Mouse (Mus musculus) lung, postnatal 0 days (tissue): ENCODE data around the gene Dysf. TPM values are rescaled to one million over a fixed set of nuclear protein-coding genes. Genes with fewer than 3 reads are reported as not detected.
A peak's percentile ranks its signal among the peaks of the same experiment; 100 is the strongest.

Experiments used
- ATAC-seq: fragments of 200-750 bp; cut with Nextera tagmentation; 2 replicates; pipeline ENCODE4 v1.8.0; 2017; ENCODE audit warnings: moderate library complexity
- DNase-seq: peaks from one replicate; pipeline ENCODE4 v3.0.0-alpha.2; 2016; ENCODE audit warnings: low spot score
- H3K27ac ChIP-seq: fragments of 300-500 bp; sonication (generic); 2 replicates; pipeline ENCODE4 v1.5.1; 2014; ENCODE audit warnings: antibody characterized with exemption, mild to moderate bottlenecking, low read length, mixed read lengths
- H3K27me3 ChIP-seq: fragments of 300-500 bp; sonication (generic); replicated peaks from 2 replicates; pipeline ENCODE4 v1.6.1; 2014; ENCODE audit warnings: low read length, mixed read lengths; ENCODE audit not compliant: insufficient read depth
- H3K36me3 ChIP-seq: fragments of 300-500 bp; sonication (generic); 2 replicates; pipeline ENCODE4 v1.6.1; 2014; ENCODE audit warnings: low read length, mixed read lengths; ENCODE audit not compliant: insufficient read depth
- H3K4me1 ChIP-seq: fragments of 300-500 bp; sonication (generic); 2 replicates; pipeline ENCODE4 v1.6.1; 2014; ENCODE audit warnings: antibody characterized with exemption, low read depth, low read length, mixed read lengths; ENCODE audit not compliant: insufficient read depth
- H3K4me2 ChIP-seq: fragments of 300-500 bp; sonication (generic); replicated peaks from 2 replicates; pipeline ENCODE4 v1.6.1; 2014; ENCODE audit warnings: low read depth, mild to moderate bottlenecking, low read length, moderate library complexity, mixed read lengths
- H3K4me3 ChIP-seq: fragments of 300-500 bp; sonication (generic); 2 replicates; pipeline ENCODE4 v1.5.1; 2014; ENCODE audit warnings: low read depth, low read length
- H3K9ac ChIP-seq: fragments of 300-500 bp; sonication (generic); replicated peaks from 2 replicates; pipeline ENCODE4 v1.6.1; 2014; ENCODE audit warnings: low read depth, mild to moderate bottlenecking
- H3K9me3 ChIP-seq: fragments of 300-500 bp; sonication (generic); 2 replicates; pipeline ENCODE4 v1.6.1; 2016; ENCODE audit warnings: low read length, mixed read lengths
- CTCF ChIP-seq: IDR thresholded peaks from 2 replicates; pipeline ENCODE4 v1.5.1; 2016; ENCODE audit warnings: antibody characterized with exemption, mild to moderate bottlenecking
- EP300 ChIP-seq: IDR thresholded peaks from 2 replicates; pipeline ENCODE4 v1.6.1; 2016; ENCODE audit warnings: antibody characterized with exemption, mild to moderate bottlenecking, control low read depth
- WGBS: fragments of 180-500 bp; shearing (Covaris S2); extraction: QIAGEN DNeasy Blood & Tissue Kit; methylation state at CpG from one replicate; pipeline ENCODE4 v1.1.7; 2014; 5-methylcytosine and 5-hydroxymethylcytosine counted together
- polyA plus RNA-seq: library from polyadenylated mRNA; unstranded; fragments of >200 nt; fragmentation: Nextera tagmentation; extraction: Ambion mirVana; gene quantifications from 2 replicates; pipeline ENCODE4 v1.2.1, GENCODE M21; 2015

Gene Dysf
- polyA plus RNA-seq, 1 experiment from 2014 or later: 6.6 TPM

DNA sequence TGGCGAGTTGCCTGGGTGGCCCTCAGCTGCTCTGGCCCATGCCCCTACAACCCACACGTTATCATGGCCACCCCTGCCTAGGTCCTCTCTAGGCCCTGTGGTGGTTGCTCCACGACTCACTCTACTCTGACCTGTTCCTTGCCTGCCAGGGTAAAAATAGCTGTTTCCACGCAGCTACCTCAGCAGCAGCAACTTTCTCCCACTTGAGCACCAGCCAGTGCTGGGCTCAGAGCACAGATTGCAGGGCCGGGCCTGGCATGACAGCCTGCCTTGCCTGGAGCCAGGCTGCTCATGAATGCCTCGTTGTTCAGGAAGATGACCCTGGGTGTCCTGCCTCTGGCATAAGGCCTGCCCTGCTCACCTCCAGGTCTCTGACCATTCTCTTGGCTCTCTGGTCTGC lies 217.2 kb downstream of the Dysf start:
- Histone ChIP-seq H3K9ac (no peak overlapping the region), H3K9me3 (no peaks in the 10 kb centered on the region), H3K4me3 (no peak overlapping the region), H3K27ac (no peak overlapping the region), H3K4me2 (no peak overlapping the region), H3K4me1 (no peaks in the 10 kb centered on the region), H3K27me3 (no peaks in the 10 kb centered on the region), H3K36me3 (no peaks in the 10 kb centered on the region)
- ATAC-seq: peak; percentile 20; the same call in 1 of the 2 replicates
- 49% methylated on average over 6 of the region's 6 CpGs for WGBS
- peak; percentile 21 for DNase-seq
- TF ChIP-seq EP300 (no peak), CTCF (no peak)

DNA sequence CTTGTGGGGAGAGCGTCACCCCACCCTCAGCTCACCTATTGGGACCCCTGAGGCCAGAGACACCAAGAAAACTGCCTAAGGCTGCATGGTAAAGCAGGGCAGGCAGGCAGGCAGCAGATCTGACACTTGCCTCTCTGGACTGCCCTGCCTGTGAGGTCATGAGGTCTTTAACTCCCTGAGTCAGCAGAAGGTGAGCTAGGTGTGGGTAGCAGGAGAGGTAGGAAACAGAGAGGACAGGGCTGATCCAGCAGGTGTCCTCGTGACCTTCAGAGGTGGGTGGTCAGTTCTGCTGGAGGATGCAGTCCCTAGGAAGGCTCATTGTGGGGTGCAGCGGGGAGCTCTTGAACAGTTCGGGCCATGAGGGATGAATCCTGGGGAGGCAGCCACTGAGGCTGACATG lies 219.8 kb downstream of the Dysf start:
- H3K36me3 ChIP-seq: no peaks in the 10 kb centered on the region
- ATAC-seq: no peak
- no peaks in the 10 kb centered on the region for H3K4me1 ChIP-seq
- WGBS: 87% methylated on average over 4 of the region's 4 CpGs
- H3K4me2 ChIP-seq: no peak overlapping the region
- no peak for TF ChIP-seq EP300
- no peak for TF ChIP-seq CTCF
- H3K9ac ChIP-seq: no peak overlapping the region
- no peaks in the 10 kb centered on the region for H3K9me3 ChIP-seq
- no peak for DNase-seq
- no peaks in the 10 kb centered on the region for H3K27me3 ChIP-seq
- H3K4me3 ChIP-seq: no peak overlapping the region
- H3K27ac ChIP-seq: no peak overlapping the region

DNA sequence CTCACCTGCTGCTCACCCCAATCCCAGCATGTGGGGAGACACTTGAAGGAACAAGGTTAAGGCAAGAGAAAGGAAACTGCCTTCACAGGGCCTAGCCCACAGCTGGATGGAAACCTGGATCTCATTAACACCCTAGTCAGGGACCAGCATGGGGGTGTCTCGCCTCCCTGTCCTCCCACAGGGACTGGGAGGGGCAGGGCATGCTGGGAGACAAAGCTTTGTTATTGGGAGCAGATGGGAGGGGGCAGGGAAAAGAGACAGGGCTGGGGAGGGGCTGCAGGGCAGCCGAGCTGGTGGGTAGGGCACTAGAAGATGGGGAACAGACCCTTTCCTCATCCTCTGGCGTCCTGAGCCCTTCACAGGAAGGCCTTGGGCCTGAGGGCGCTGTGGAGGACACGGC lies 220.4 kb downstream of the Dysf start:
- ATAC-seq: no peak
- Histone ChIP-seq H3K9me3 (no peaks in the 10 kb centered on the region), H3K9ac (no peak overlapping the region), H3K4me1 (no peaks in the 10 kb centered on the region), H3K36me3 (no peaks in the 10 kb centered on the region), H3K4me3 (no peak overlapping the region), H3K27ac (no peak overlapping the region), H3K4me2 (no peak overlapping the region), H3K27me3 (no peaks in the 10 kb centered on the region)
- WGBS: 51% methylated on average over 5 of the region's 5 CpGs
- TF ChIP-seq CTCF: no peak
- no peak for TF ChIP-seq EP300
- DNase-seq: no peak

DNA sequence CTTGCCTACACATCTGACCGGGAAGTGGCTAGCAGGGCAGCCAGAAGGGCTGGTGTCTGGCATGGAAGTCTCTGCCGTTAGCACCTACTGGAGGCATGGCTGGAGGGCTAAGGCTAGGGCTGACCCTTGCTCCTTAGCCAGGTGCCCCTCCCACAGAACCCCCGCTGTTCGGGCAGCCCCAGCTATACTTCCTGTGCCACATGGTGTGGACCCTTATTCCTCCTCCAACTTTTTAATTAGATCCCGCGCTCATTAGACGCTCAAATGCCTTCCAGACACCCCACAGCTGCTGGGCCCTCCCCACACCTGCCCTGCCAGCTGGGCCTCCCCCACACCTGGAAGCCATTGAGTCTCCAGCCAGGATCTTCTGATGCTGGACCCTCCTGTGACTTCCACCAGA lies 221.3 kb downstream of the Dysf start:
- Histone ChIP-seq H3K9me3 (no peaks in the 10 kb centered on the region), H3K27ac (no peak overlapping the region), H3K36me3 (no peaks in the 10 kb centered on the region), H3K27me3 (no peaks in the 10 kb centered on the region), H3K4me3 (no peak overlapping the region), H3K4me2 (no peak overlapping the region), H3K4me1 (no peaks in the 10 kb centered on the region), H3K9ac (no peak overlapping the region)
- DNase-seq: no peak
- TF ChIP-seq EP300 (no peak), CTCF (no peak)
- 53% methylated on average over 7 of the region's 7 CpGs for WGBS
- ATAC-seq: no peak

DNA sequence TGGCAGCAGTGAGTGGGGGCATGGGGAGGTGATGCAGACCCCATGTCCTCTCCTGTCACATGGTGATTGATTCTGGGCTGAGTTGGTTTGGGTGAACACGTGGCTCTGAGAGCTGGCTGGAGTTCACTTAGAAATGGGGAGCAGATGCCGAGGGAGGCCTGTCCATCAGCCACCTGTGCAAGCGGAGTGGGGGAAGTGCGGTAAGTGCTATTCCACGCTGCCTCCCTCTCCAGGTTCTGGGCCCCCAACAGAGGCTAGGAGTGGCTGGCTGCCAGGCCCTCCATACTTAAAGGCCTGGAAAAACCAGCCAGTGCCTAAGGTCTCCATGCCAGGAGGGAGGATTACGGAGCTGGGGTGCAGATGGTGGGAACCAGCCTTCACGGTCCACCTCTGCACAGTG lies 222.7 kb downstream of the Dysf start:
- no peak overlapping the region for H3K4me3 ChIP-seq
- H3K36me3 ChIP-seq: no peaks in the 10 kb centered on the region
- H3K27me3 ChIP-seq: no peaks in the 10 kb centered on the region
- 37% methylated on average over 7 of the region's 7 CpGs for WGBS
- H3K4me2 ChIP-seq: no peak overlapping the region
- H3K9me3 ChIP-seq: no peaks in the 10 kb centered on the region
- TF ChIP-seq CTCF (no peak), EP300 (no peak)
- DNase-seq (no peak), ATAC-seq (no peak)
- no peaks in the 10 kb centered on the region for H3K4me1 ChIP-seq
- H3K9ac ChIP-seq: no peak overlapping the region
- H3K27ac ChIP-seq: no peak overlapping the region

DNA sequence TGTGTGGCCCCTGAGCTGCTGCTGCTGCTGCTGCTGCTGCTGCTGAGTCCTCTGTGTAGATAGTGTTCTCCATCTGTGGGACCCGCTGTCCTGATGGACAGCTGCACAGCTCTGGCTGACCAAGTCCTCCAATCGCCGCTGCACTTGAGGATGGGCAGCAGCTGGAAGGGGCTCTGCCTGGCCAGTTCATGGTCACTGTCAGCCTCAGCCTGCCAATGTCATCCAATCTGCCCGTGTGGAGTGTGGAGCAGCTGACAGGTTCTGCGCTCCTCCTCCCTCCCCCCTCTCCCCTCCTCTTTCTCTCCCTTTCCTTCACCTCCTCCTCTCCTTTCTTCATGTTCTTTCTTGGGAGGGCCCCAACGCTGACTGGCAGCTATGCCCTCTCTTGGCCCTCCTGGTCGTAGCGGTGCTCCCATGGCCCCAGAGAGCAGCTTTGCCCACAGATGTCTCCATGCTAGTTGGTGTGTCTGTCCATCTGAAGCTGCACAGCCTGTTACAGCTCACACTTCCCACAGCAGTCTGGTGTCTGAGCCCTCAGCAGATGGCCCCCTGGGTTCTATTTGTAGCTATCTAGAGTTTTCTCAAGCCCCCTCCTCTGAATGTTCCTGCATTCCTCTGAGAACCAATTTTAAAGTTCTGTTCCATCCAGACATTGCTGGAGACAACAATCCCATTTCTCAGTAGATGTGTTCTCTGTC lies 223.8 kb downstream of the Dysf start:
- no peak overlapping the region for H3K27ac ChIP-seq

More for the DNA sequence above, 223.8 kb downstream of the Dysf start:
- no peak for ATAC-seq
- no peak overlapping the region for H3K4me3 ChIP-seq
- TF ChIP-seq CTCF (no peak), EP300 (no peak)
- H3K4me2 ChIP-seq: no peak overlapping the region
- no peaks in the 10 kb centered on the region for H3K27me3 ChIP-seq
- 47% methylated on average over 8 of the region's 8 CpGs for WGBS
- no peaks in the 10 kb centered on the region for H3K36me3 ChIP-seq
- DNase-seq: no peak
- H3K9ac ChIP-seq: no peak overlapping the region
- no peaks in the 10 kb centered on the region for H3K9me3 ChIP-seq
- H3K4me1 ChIP-seq: no peaks in the 10 kb centered on the region
